Mouse (Mus musculus) hindbrain, embryonic 14.5 days (tissue): Measurements from ENCODE around the gene Rabggta. TPM values are rescaled to one million over a fixed set of nuclear protein-coding genes. Genes with fewer than 3 reads are reported as not detected.

Source experiments
- ATAC-seq: fragments of 200-750 bp; cut with Nextera tagmentation; 2 replicates; pipeline ENCODE4 v1.8.0; 2017; ENCODE audit warnings: moderate number of reproducible peaks, mild to moderate bottlenecking, moderate TSS enrichment, moderate library complexity; ENCODE audit not compliant: low FRiP score
- DNase-seq: peaks from one replicate; pipeline ENCODE4 v3.0.0-alpha.2; 2015; ENCODE audit warnings: low spot score
- H3K27ac ChIP-seq: fragments of 300-500 bp; sonication (generic); 2 replicates; pipeline ENCODE4 v1.5.1; 2014; ENCODE audit warnings: mild to moderate bottlenecking, moderate library complexity
- H3K27me3 ChIP-seq: fragments of 300-500 bp; sonication (generic); 2 replicates; pipeline ENCODE4 v1.6.1; 2014; ENCODE audit warnings: mild to moderate bottlenecking, low read length, mixed read lengths; ENCODE audit not compliant: control insufficient read depth, insufficient read depth
- H3K36me3 ChIP-seq: fragments of 300-500 bp; sonication (generic); replicated peaks from 2 replicates; pipeline ENCODE4 v1.6.1; 2014; ENCODE audit not compliant: control insufficient read depth, insufficient read depth
- H3K4me1 ChIP-seq: fragments of 300-500 bp; sonication (generic); replicated peaks from 2 replicates; pipeline ENCODE4 v1.6.1; 2014; ENCODE audit warnings: antibody characterized with exemption, low read length, mixed read lengths; ENCODE audit not compliant: control insufficient read depth, insufficient read depth
- H3K4me2 ChIP-seq: fragments of 300-500 bp; sonication (generic); replicated peaks from 2 replicates; pipeline ENCODE4 v1.6.1; 2014; ENCODE audit warnings: mild to moderate bottlenecking, moderate library complexity
- H3K4me3 ChIP-seq: fragments of 300-500 bp; sonication (generic); replicated peaks from 2 replicates; pipeline ENCODE4 v1.5.1; 2014; ENCODE audit warnings: mild to moderate bottlenecking, low read length
- H3K9ac ChIP-seq: fragments of 300-500 bp; sonication (generic); 2 replicates; pipeline ENCODE4 v1.6.1; 2014
- H3K9me3 ChIP-seq: fragments of 300-500 bp; sonication (generic); 2 replicates; pipeline ENCODE4 v1.6.1; 2016; ENCODE audit warnings: low read length; ENCODE audit not compliant: control insufficient read depth
- WGBS: fragments of 180-500 bp; shearing (Covaris S2); extraction: QIAGEN DNeasy Blood & Tissue Kit; methylation state at CpG from one replicate; pipeline ENCODE4 v1.1.7; 2014; 5-methylcytosine and 5-hydroxymethylcytosine counted together
- polyA plus RNA-seq: library from polyadenylated mRNA; unstranded; fragments of >200 nt; fragmentation: Nextera tagmentation; extraction: Ambion mirVana; gene quantifications from 2 replicates; pipeline ENCODE4 v1.2.1, GENCODE M21; 2014

The Rabggta gene
- polyA plus RNA-seq, 1 experiment from 2014 or later: 46.2 TPM

DNA sequence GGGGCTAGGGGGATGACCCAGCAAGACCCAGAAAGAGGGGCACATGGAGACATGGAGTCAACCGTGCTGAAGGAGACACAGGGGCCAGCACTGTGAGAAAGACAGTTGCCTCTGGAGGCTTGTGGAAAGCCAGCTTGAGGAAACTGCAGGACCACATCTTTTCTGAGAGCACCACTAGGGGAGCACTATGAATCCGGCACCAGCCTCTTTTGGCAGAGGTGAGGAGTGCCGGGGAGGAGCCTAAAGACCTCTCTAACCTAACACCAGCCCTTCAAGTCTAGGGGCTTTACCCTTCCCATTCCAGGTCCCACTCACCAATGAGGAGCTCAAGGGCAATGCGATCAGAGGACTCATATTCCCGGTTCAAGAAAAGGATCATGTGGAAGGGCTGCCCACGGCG, 10.3 kb downstream of the Rabggta start:
- H3K4me3 ChIP-seq: no peak overlapping the region
- H3K36me3 ChIP-seq: peaks cover 8% of the 10 kb centered on the region
- no peak overlapping the region for H3K9ac ChIP-seq
- 80% methylated on average over 7 of the region's 7 CpGs for WGBS
- H3K27ac ChIP-seq: no peak overlapping the region
- no peak for DNase-seq
- no peaks in the 10 kb centered on the region for H3K4me1 ChIP-seq
- peaks cover 11% of the 10 kb centered on the region; the same call in 1 of the 2 replicates for H3K27me3 ChIP-seq
- H3K4me2 ChIP-seq: no peak overlapping the region
- no peak for ATAC-seq
- no peaks in the 10 kb centered on the region for H3K9me3 ChIP-seq

DNA sequence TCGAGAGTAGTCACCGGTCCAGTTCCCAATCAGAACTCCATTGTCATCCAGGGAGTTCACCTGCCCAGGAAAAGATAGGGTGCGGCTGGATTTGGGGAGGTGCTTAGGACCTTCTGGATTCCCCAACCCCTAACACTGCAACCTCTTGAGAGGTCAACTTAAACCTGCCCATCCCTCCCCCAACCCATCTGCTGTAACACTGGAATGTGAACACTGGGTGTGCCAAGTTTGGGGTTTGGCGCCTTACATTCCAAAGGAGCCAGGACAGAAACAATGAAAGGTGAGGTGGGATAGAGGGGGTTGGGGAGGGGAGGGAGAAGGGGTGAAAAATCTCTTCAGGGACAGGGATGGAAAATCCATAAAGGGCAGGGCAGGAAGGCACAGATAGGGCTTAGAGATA, 12.6 kb downstream of the Rabggta start:
- 0 out of 2 replicates have a peak, but pooled peaks have one; percentile 7 for ATAC-seq
- no peak overlapping the region for H3K4me3 ChIP-seq
- WGBS: 86% methylated on average over 4 of the region's 4 CpGs
- no peaks in the 10 kb centered on the region for H3K4me1 ChIP-seq
- peaks cover 11% of the 10 kb centered on the region; the same call in 1 of the 2 replicates for H3K27me3 ChIP-seq
- H3K4me2 ChIP-seq: no peak overlapping the region
- DNase-seq: no peak
- H3K27ac ChIP-seq: no peak overlapping the region
- H3K9ac ChIP-seq: no peak overlapping the region
- H3K36me3 ChIP-seq: no peaks in the 10 kb centered on the region
- no peaks in the 10 kb centered on the region for H3K9me3 ChIP-seq

DNA sequence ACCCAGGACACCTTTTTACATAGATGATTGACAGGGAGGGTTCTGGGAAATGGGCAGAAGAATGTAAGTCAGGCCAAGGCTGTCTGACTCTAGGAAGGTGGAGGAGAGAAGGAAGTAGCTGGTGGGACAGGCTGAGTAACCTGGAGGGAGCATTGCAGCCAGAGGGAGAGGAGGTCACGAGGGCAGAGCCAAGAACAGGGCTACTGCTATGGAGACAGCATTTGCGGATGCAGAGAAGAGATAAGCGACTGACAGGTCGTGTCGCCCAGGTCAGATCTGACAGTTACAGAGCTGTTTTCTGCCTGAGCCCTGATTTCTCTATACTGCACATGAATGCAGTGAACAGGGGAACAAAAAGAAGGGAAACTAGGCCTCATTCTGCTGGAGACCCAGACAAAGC, 14.7 kb downstream of the Rabggta start:
- ATAC-seq (no peak), DNase-seq (no peak)
- Histone ChIP-seq H3K4me1 (no peaks in the 10 kb centered on the region), H3K9me3 (no peaks in the 10 kb centered on the region), H3K27ac (no peak overlapping the region), H3K4me2 (no peak overlapping the region), H3K27me3 (no peaks in the 10 kb centered on the region), H3K4me3 (no peak overlapping the region), H3K36me3 (no peaks in the 10 kb centered on the region), H3K9ac (no peak overlapping the region)
- 85% methylated on average over 5 of the region's 5 CpGs for WGBS

DNA sequence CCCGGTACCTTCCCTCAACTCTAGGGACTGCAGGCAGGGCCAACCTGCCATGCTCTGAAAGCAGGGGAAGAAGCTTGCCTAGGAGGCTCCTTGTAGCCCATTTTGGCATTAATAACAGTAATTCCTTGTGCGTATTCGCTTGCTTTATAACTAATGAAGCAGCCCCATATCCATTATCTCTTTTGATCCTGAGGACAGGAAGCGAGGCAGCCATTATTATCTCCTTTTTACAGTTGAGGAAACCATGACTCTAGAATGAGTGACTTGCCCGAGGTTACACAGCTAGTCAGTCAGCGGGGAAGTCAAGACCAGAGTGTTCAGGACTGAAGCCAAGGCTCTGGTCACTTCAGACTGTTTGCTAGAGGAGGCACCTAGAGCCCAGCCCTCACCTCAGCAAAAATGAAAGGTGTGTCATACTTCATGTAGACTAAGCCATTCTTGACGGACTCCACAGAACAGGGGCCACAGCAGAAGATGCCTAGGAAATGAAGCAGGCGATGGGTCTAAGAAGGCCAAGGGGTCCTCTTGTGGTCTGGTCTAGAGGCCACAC, 15.9 kb downstream of the Rabggta start:
- H3K4me3 ChIP-seq: no peak overlapping the region
- DNase-seq: no peak
- no peaks in the 10 kb centered on the region for H3K9me3 ChIP-seq
- no peak for ATAC-seq
- no peak overlapping the region for H3K27ac ChIP-seq
- H3K36me3 ChIP-seq: no peaks in the 10 kb centered on the region
- no peaks in the 10 kb centered on the region for H3K4me1 ChIP-seq
- 92% methylated on average over 8 of the region's 8 CpGs for WGBS
- H3K9ac ChIP-seq: no peak overlapping the region
- H3K27me3 ChIP-seq: no peaks in the 10 kb centered on the region
- no peak overlapping the region for H3K4me2 ChIP-seq

DNA sequence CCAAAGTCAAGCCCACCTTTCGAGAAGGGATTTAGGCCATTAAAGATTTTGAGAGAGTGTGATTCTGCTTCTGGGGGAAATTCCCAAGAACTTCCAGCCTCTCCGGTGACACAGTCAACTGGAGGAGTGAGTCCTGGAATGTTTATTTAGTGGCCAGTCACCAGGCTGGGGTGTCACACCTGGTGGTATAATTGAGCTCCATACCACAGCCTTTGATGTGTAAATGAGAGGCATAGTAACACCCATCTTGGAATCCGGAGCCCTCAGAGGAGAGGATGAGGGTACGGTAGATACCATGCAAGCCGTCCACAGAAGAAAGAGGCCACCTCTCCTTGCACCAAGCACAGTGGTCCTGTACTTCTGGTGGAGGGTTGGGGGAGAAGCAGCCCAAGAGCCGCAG, 19.3 kb downstream of the Rabggta start:
- Histone ChIP-seq H3K9me3 (no peaks in the 10 kb centered on the region), H3K27me3 (no peaks in the 10 kb centered on the region), H3K4me3 (no peak overlapping the region), H3K4me1 (no peaks in the 10 kb centered on the region), H3K36me3 (no peaks in the 10 kb centered on the region), H3K4me2 (no peak overlapping the region), H3K27ac (no peak overlapping the region), H3K9ac (no peak overlapping the region)
- 68% methylated on average over 6 of the region's 6 CpGs for WGBS
- DNase-seq: no peak
- no peak for ATAC-seq

DNA sequence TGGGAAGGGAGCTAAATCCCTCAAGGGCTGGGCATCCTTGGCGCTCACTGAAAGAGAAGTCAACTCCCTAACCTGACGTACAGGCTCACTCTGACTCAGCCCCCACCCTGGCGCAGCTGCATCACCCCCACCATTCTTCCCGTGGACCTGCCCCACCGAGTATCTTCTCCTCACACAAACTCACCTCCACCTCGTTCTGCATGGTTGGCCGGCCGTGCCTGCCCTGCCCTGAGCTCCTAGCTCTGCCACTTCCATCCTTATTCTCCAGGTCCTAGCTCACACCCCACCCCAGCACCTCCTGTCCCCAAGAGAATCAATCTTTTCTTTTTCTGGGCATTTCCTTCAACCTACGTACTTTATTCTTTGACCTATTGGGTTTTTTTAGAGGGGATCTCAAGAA, 20.9 kb downstream of the Rabggta start:
- Histone ChIP-seq H3K27ac (no peak overlapping the region), H3K9ac (no peak overlapping the region), H3K27me3 (no peaks in the 10 kb centered on the region), H3K36me3 (no peaks in the 10 kb centered on the region), H3K9me3 (no peaks in the 10 kb centered on the region), H3K4me1 (no peaks in the 10 kb centered on the region), H3K4me3 (no peak overlapping the region), H3K4me2 (no peak overlapping the region)
- 67% methylated on average over 9 of the region's 9 CpGs for WGBS
- no peak for ATAC-seq
- DNase-seq: no peak

DNA sequence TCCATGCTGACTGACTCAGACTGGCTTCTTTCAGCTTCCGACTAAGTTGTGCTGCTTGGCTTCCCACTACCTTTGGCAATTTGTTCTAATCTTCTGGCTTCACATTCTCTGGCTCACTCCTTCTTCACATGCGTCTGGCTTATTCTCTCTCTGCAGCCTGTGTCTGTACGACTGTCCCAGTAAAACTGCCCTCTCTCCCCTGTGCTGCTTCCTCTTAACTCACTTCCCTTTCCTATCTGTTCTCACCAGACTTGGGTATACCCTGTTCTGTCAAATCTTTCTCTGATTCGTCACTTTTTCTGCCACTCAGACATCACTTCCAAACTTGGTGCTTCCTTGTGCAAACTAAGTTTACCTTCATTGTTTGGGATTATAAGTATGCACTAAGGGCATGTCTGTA, 24.8 kb downstream of the Rabggta start:
- ATAC-seq (no peak), DNase-seq (no peak)
- H3K27ac ChIP-seq: no peak overlapping the region
- no peaks in the 10 kb centered on the region for H3K9me3 ChIP-seq
- no peaks in the 10 kb centered on the region for H3K36me3 ChIP-seq
- H3K4me3 ChIP-seq: no peak overlapping the region
- H3K4me1 ChIP-seq: no peaks in the 10 kb centered on the region
- H3K9ac ChIP-seq: no peak overlapping the region
- H3K4me2 ChIP-seq: no peak overlapping the region
- WGBS: 94% methylated on average over 4 of the region's 4 CpGs
- H3K27me3 ChIP-seq: no peaks in the 10 kb centered on the region

DNA sequence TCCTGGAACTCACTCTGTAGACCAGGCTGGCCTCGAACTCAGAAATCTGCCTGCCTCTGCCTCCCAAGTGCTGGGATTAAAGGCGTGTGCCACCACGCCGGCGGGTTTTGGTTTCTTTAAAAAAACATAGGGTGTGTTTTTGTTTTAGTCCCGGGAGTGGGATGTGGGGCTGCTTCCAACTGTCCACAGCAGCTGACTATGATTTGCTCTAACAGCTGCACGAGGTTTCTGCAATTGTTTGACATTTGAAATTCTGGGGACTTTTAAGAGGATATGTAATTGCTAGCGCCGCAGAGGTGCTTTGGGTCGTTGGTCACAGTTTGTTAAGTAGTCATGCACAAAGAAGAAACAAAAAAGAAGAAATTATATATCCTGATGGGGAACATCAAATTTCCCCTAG, 32.6 kb downstream of the Rabggta start:
- H3K27me3 ChIP-seq: no peaks in the 10 kb centered on the region
- H3K9me3 ChIP-seq: no peaks in the 10 kb centered on the region
- H3K36me3 ChIP-seq: no peaks in the 10 kb centered on the region
- ATAC-seq (no peak), DNase-seq (no peak)
- H3K4me3 ChIP-seq: no peak overlapping the region
- no peaks in the 10 kb centered on the region for H3K4me1 ChIP-seq
- no peak overlapping the region for H3K27ac ChIP-seq
- H3K9ac ChIP-seq: no peak overlapping the region
- 83% methylated on average over 10 of the region's 10 CpGs for WGBS
- H3K4me2 ChIP-seq: no peak overlapping the region

DNA sequence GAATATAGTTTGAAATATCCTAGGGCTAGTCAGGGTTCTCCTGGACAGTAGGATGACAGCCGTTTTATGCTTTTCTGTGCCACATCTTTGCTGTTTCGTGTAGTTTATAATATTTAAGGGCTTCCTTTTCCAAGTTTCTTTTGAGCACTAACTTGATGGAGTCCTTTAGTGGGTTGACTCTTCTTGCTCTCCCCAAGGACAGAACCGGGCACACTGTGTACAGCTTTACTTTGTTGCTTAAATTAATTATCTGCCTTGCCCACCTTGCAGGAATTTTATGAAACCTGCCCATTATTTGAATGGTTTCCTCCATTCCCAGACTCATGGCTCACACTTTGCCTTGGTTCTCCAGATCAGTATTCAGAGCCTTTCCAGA, 40.0 kb downstream of the Rabggta start:
- H3K4me2 ChIP-seq: peak overlapping the region; percentile 92
- H3K4me1 ChIP-seq: peaks cover 7% of the 10 kb centered on the region
- DNase-seq (no peak), ATAC-seq (peak; percentile 52; the same call in 1 of the 2 replicates)
- H3K27ac ChIP-seq: peak overlapping the region; percentile 68
- H3K27me3 ChIP-seq: no peaks in the 10 kb centered on the region
- peaks cover 31% of the 10 kb centered on the region for H3K36me3 ChIP-seq
- no peaks in the 10 kb centered on the region for H3K9me3 ChIP-seq
- H3K4me3 ChIP-seq: peak overlapping the region; percentile 72
- peak overlapping the region; percentile 46 for H3K9ac ChIP-seq
- 17% methylated on average over 3 of the region's 3 CpGs for WGBS
